Mouse (Mus musculus): ENCODE results near the gene Fam187a.

Gene Fam187a

GRCm38 (mm10) chr11:102884616-102885219 lies at the start of gene Fam187a:
Gene Fam187a, plus strand, starts transcription at chr11:102885169.
- DNase-seq (ENCODE audit: low spot score) = no peak

GRCm38 (mm10) chr11:102835549-102835948 lies 49.4 kb upstream of the Fam187a start, which contains the start of gene Higd1b:
Gene Higd1b, plus strand, starts transcription at chr11:102835849.
- DNase-seq (ENCODE audit: low spot score) = no peak

- no peak for DNase-seq (ENCODE audit: low spot score)
These were observed 48.8 kb upstream of the Fam187a start for GRCm38 (mm10) chr11:102836146-102836545.

- no peak for DNase-seq (ENCODE audit: low spot score)
These were observed 47.6 kb upstream of the Fam187a start for GRCm38 (mm10) chr11:102837385-102837784.

- peak; percentile 76 for DNase-seq (ENCODE audit: low spot score)
These were observed 46.8 kb upstream of the Fam187a start for GRCm38 (mm10) chr11:102838126-102838525.

GRCm38 (mm10) chr11:102838616-102839150 lies 46.3 kb upstream of the Fam187a start:
- no peak for DNase-seq (ENCODE audit: low spot score)

GRCm38 (mm10) chr11:102845926-102846325 lies 39.0 kb upstream of the Fam187a start:
- DNase-seq (ENCODE audit: low spot score) = no peak

GRCm38 (mm10) chr11:102851883-102852282 lies 33.1 kb upstream of the Fam187a start:
- peak; percentile 67 for DNase-seq (ENCODE audit: low spot score)

- DNase-seq (ENCODE audit: low spot score) = no peak
These were observed 31.2 kb upstream of the Fam187a start for GRCm38 (mm10) chr11:102853760-102854159.

- DNase-seq (ENCODE audit: low spot score) = no peak
These were observed 29.0 kb upstream of the Fam187a start for GRCm38 (mm10) chr11:102855941-102856340.

GRCm38 (mm10) chr11:102858951-102859350 lies 26.0 kb upstream of the Fam187a start:
- DNase-seq (ENCODE audit: low spot score) = no peak

GRCm38 (mm10) chr11:102859933-102860332 lies 25.0 kb upstream of the Fam187a start:
- DNase-seq (ENCODE audit: low spot score) = no peak

- peak; percentile 87 for DNase-seq (ENCODE audit: low spot score)
These were observed 20.7 kb upstream of the Fam187a start for GRCm38 (mm10) chr11:102864272-102864671.

- no peak for DNase-seq (ENCODE audit: low spot score)
These were observed 10.1 kb upstream of the Fam187a start for GRCm38 (mm10) chr11:102874801-102875334.

GRCm38 (mm10) chr11:102879558-102879957 lies 5.4 kb upstream of the Fam187a start:
- DNase-seq (ENCODE audit: low spot score) = no peak

GRCm38 (mm10) chr11:102880585-102881313 lies 4.2 kb upstream of the Fam187a start, which contains the start of the genes Eftud2 and Ccdc103:
Gene Eftud2, minus strand, starts transcription at chr11:102880985.
Gene Ccdc103, plus strand, starts transcription at chr11:102881204.
- DNase-seq (ENCODE audit: low spot score) = peak; percentile 95

- no peak for DNase-seq (ENCODE audit: low spot score)
These were observed 3.4 kb upstream of the Fam187a start for GRCm38 (mm10) chr11:102881314-102882198.

GRCm38 (mm10) chr11:102887433-102887832 lies 2.5 kb downstream of the Fam187a start:
- no peak for DNase-seq (ENCODE audit: low spot score)

GRCm38 (mm10) chr11:102888135-102888534 lies 3.2 kb downstream of the Fam187a start:
- DNase-seq (ENCODE audit: low spot score) = no peak

- peak; percentile 59 for DNase-seq (ENCODE audit: low spot score)
These were observed 5.1 kb downstream of the Fam187a start for GRCm38 (mm10) chr11:102890096-102890495.

- DNase-seq (ENCODE audit: low spot score) = no peak
These were observed 8.2 kb downstream of the Fam187a start for GRCm38 (mm10) chr11:102893015-102893651.
